Mouse (Mus musculus): Measurements from ENCODE around the gene Jade1.

GRCm38 (mm10) chr3:41579873-41580272, 24.3 kb downstream of the Jade1 start:
- TF ChIP-seq CTCF (IDR thresholded peaks at IDR 0.05; ENCODE audit: insufficient read depth, low read length) (no peak), POLR2A (IDR thresholded peaks at IDR 0.05; ENCODE audit: borderline replicate concordance, extremely low read depth, low read depth, low read length) (no peak)
